Mouse (Mus musculus): ENCODE measurements around the gene Asf1b. TPM values are rescaled to one million over a fixed set of nuclear protein-coding genes. Genes with fewer than 3 reads are reported as not detected.
"Not testable (repeated sequence)": the region's sequence is repeated elsewhere in the genome, so short reads cannot be mapped to it uniquely, and the experiment has no call there.

The Asf1b gene
- total RNA-seq, 2 experiments from 2014 or later, result 0.24 to 0.32 TPM

- DNase-seq (ENCODE audit: low spot score), result no peak
Observed at GRCm38 (mm10) chr8:83995973-83996372, 40.7 kb downstream of the Asf1b start.

- DNase-seq (ENCODE audit: low spot score), result peak; percentile 89
Observed at GRCm38 (mm10) chr8:83996567-83997505, 41.5 kb downstream of the Asf1b start.

- no peak for DNase-seq (ENCODE audit: low spot score)
Observed at GRCm38 (mm10) chr8:83997511-83998141, 42.3 kb downstream of the Asf1b start, which contains the start of gene Samd1. TSS of gene Samd1 (plus strand) at chr8:83997672.

- DNase-seq (ENCODE audit: low spot score), result no peak
Observed at GRCm38 (mm10) chr8:83998231-83999056, 43.1 kb downstream of the Asf1b start.

- no peak for DNase-seq (ENCODE audit: low spot score)
Observed at GRCm38 (mm10) chr8:83999057-83999705, 43.9 kb downstream of the Asf1b start.

GRCm38 (mm10) chr8:83999825-84000224 lies 44.5 kb downstream of the Asf1b start:
- no peak for DNase-seq (ENCODE audit: low spot score)

GRCm38 (mm10) chr8:84001281-84002000 lies 46.1 kb downstream of the Asf1b start, which contains the start of gene 1700067K01Rik:
TSS of gene 1700067K01Rik (plus strand) at chr8:84001502.
- no peak for DNase-seq (ENCODE audit: low spot score)

- no peak for DNase-seq (ENCODE audit: low spot score)
Observed at GRCm38 (mm10) chr8:84002957-84003611, 47.8 kb downstream of the Asf1b start.

GRCm38 (mm10) chr8:84003612-84004246 lies 48.4 kb downstream of the Asf1b start:
- DNase-seq (ENCODE audit: low spot score), result no peak

- peak; percentile 96 for DNase-seq (ENCODE audit: low spot score)
Observed at GRCm38 (mm10) chr8:84004533-84005201, 49.4 kb downstream of the Asf1b start.

GRCm38 (mm10) chr8:84005502-84005901 lies 50.2 kb downstream of the Asf1b start:
- not testable (repeated sequence) for DNase-seq (ENCODE audit: low spot score)

GRCm38 (mm10) chr8:84008362-84008761 lies 53.1 kb downstream of the Asf1b start:
- DNase-seq (ENCODE audit: low spot score), result no peak

- DNase-seq (ENCODE audit: low spot score), result peak; percentile 87
Observed at GRCm38 (mm10) chr8:84009876-84010275, 54.6 kb downstream of the Asf1b start.

- peak; percentile 77 for DNase-seq (ENCODE audit: low spot score)
Observed at GRCm38 (mm10) chr8:84010625-84011611, 55.6 kb downstream of the Asf1b start.

- DNase-seq (ENCODE audit: low spot score), result no peak
Observed at GRCm38 (mm10) chr8:84011705-84012498, 56.6 kb downstream of the Asf1b start, which contains the start of gene 2210011C24Rik. TSS of gene 2210011C24Rik (minus strand) at chr8:84012171.

- DNase-seq (ENCODE audit: low spot score), result no peak
Observed at GRCm38 (mm10) chr8:84012499-84013165, 57.3 kb downstream of the Asf1b start.
